Mouse (Mus musculus) liver, embryonic 15.5 days (tissue): Measurements from ENCODE around the gene Map3k4. TPM values are rescaled to one million over a fixed set of nuclear protein-coding genes. Genes with fewer than 3 reads are reported as not detected.

Source experiments
- ATAC-seq: fragments of 200-750 bp; cut with Nextera tagmentation; 2 replicates; pipeline ENCODE4 v1.8.0; 2017; ENCODE audit warnings: moderate number of reproducible peaks, mild to moderate bottlenecking, moderate library complexity; ENCODE audit not compliant: insufficient read depth
- H3K27ac ChIP-seq: fragments of 300-500 bp; sonication (generic); replicated peaks from 2 replicates; pipeline ENCODE4 v1.5.1; 2015; ENCODE audit warnings: mild to moderate bottlenecking, inconsistent platforms
- H3K27me3 ChIP-seq: fragments of 300-500 bp; sonication (generic); 2 replicates; pipeline ENCODE4 v1.6.1; 2015; ENCODE audit warnings: mild to moderate bottlenecking, inconsistent platforms
- H3K36me3 ChIP-seq: fragments of 300-500 bp; sonication (generic); replicated peaks from 2 replicates; pipeline ENCODE4 v1.6.1; 2015; ENCODE audit warnings: moderate library complexity, mild to moderate bottlenecking, inconsistent platforms
- H3K4me1 ChIP-seq: fragments of 300-500 bp; sonication (generic); replicated peaks from 2 replicates; pipeline ENCODE4 v1.6.1; 2015; ENCODE audit warnings: inconsistent platforms
- H3K4me2 ChIP-seq: fragments of 300-500 bp; sonication (generic); 2 replicates; pipeline ENCODE4 v1.6.1; 2015; ENCODE audit warnings: moderate library complexity, mild to moderate bottlenecking, inconsistent platforms
- H3K4me3 ChIP-seq: fragments of 300-500 bp; sonication (generic); replicated peaks from 2 replicates; pipeline ENCODE4 v1.5.1; 2015; ENCODE audit warnings: mild to moderate bottlenecking, inconsistent platforms
- H3K9ac ChIP-seq: fragments of 300-500 bp; sonication (generic); 2 replicates; pipeline ENCODE4 v1.6.1; 2015; ENCODE audit warnings: moderate library complexity, mild to moderate bottlenecking, inconsistent platforms
- H3K9me3 ChIP-seq: fragments of 300-500 bp; sonication (generic); replicated peaks from 2 replicates; pipeline ENCODE4 v1.6.1; 2016; ENCODE audit warnings: inconsistent platforms
- WGBS: fragments of 180-500 bp; shearing (Covaris S2); methylation state at CpG from one replicate; pipeline ENCODE4 v1.1.7; 2015; ENCODE audit warnings: mixed read lengths; ENCODE audit not compliant: insufficient replicate concordance; 5-methylcytosine and 5-hydroxymethylcytosine counted together
- polyA plus RNA-seq: library from polyadenylated mRNA; unstranded; fragments of >200 nt; fragmentation: Nextera tagmentation; extraction: Ambion mirVana; gene quantifications from 2 replicates; pipeline ENCODE4 v1.2.1, GENCODE M21; 2015

Gene Map3k4
- polyA plus RNA-seq, 1 experiment from 2014 or later = 10.6 TPM

DNA sequence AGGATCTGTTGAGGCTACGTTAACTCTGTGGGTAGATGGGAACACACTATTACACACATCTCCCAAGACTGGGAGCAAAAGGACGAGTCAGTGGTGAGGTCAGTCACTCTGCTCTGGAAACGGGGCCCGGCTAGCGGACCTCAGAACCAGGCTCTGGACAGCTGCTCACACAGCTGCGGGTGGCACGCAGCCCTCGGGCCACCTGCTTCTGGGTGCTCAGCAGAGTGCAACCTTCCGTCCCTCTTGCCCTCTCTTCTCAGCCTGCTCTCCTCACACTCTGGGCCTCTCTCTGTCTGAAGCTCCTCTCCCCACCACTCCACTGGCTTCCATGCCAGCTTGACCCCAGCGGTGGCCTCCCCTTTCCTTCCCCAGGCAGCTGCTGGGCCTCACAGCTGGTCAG is 50.1 kb downstream of the Map3k4 start:
- WGBS = 78% methylated on average over 10 of the region's 10 CpGs
- ATAC-seq = no peak
- no peak overlapping the region for H3K4me2 ChIP-seq
- peaks cover 8% of the 10 kb centered on the region; the same call in 1 of the 2 replicates for H3K4me1 ChIP-seq
- H3K27me3 ChIP-seq = no peaks in the 10 kb centered on the region
- H3K27ac ChIP-seq = no peak overlapping the region
- no peak overlapping the region for H3K9ac ChIP-seq
- peaks cover 28% of the 10 kb centered on the region for H3K36me3 ChIP-seq
- no peaks in the 10 kb centered on the region for H3K9me3 ChIP-seq
- H3K4me3 ChIP-seq = no peak overlapping the region

DNA sequence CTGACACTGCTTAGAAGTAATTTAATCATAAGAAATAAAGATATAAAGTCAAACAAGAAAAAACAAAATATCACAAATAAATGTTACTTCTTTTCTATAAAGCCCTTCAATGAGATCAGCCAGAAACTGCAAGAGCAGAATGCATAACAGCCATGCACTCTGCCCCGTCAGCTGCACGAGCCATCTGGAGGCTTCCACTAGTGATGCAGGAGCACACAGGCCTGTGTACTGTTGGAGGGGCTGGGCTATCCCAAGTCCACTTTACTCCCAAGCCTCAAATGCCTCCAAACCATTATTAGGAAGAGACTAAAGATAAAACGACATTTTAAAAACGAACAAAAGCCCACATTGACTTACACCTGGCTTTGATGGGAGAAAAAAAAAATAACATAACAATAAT is 50.5 kb downstream of the Map3k4 start:
- Histone ChIP-seq H3K27ac (no peak overlapping the region), H3K4me3 (no peak overlapping the region), H3K27me3 (no peaks in the 10 kb centered on the region), H3K9me3 (no peaks in the 10 kb centered on the region), H3K9ac (no peak overlapping the region), H3K36me3 (peaks cover 28% of the 10 kb centered on the region), H3K4me2 (no peak overlapping the region), H3K4me1 (peaks cover 8% of the 10 kb centered on the region; the same call in 1 of the 2 replicates)
- no peak for ATAC-seq
- 75% methylated on average over 4 of the region's 4 CpGs for WGBS

DNA sequence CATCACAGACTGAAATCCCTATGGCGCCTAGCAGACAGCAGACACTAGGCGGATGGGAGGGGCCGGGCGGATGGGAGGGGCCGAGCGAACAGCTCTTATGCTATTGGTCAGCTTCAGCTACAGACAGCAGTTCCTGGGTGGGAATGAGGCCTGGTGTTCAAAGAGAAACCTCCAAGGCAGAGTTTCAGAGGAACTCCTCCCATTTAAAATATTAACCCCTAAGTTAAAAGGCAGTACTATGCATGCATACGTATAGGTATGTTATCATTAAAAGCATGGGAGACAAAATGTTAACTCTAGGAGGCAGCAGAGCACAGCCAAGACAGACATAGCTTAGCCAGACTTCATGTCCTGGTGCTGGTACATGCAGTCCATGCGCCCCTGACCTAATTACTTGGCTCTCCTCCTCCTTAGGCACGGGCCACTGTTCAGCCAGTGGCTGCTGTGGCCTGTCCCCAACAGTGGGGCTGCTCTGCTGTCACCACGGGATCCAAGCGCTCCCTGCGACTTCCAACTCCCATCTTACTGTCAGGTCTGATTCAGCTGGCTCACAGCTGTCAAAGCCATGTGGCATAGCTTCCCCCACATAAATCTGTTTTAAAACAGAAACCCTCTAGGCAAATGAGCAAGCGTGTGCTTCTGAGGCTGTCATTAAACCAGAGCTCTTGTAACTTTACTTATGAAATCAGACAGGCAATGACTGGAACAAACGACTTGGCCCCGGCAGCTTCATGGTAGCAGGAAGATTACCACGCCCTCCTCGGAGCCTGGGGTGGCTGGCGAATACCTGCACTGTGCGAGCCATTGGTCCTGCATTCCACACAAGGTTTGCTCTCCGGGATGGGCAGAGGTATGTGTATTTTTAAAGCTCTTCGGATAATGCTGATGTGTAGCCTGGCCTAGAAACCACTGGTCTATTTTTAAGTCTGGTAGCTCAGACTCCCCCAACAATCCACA is 52.3 kb downstream of the Map3k4 start:
- no peak overlapping the region for H3K4me2 ChIP-seq
- H3K9ac ChIP-seq = no peak overlapping the region
- 74% methylated on average over 21 of the region's 21 CpGs for WGBS
- peaks cover 3% of the 10 kb centered on the region; the same call in 1 of the 2 replicates for H3K4me1 ChIP-seq
- no peak; the same call in 1 of the 2 replicates for ATAC-seq
- peaks cover 19% of the 10 kb centered on the region for H3K36me3 ChIP-seq
- no peaks in the 10 kb centered on the region for H3K27me3 ChIP-seq
- no peaks in the 10 kb centered on the region for H3K9me3 ChIP-seq
- H3K27ac ChIP-seq = no peak overlapping the region
- no peak overlapping the region for H3K4me3 ChIP-seq

DNA sequence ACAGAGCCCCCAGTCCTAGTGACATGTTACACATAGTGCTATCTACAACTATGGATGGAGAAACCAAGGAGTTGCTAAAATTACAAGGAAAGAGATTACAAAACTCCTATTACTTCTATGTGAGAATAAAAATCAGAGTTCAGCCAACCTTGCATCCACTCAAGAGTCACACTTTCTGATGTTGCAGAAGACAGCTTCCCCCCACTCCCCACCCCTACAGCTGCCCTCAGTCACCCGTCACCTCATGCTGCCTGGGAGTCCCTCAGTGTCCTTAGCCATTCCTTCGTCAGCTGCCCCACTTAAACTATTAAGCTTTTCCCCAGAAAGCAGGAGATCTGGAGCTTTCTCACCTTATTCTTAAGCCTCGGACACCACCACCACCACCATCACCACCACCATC is 54.3 kb downstream of the Map3k4 start:
- Histone ChIP-seq H3K36me3 (peaks cover 11% of the 10 kb centered on the region), H3K4me1 (peaks cover 3% of the 10 kb centered on the region; the same call in 1 of the 2 replicates), H3K4me3 (no peak overlapping the region), H3K4me2 (no peak overlapping the region), H3K27ac (no peak overlapping the region), H3K9ac (no peak overlapping the region), H3K9me3 (no peaks in the 10 kb centered on the region), H3K27me3 (no peaks in the 10 kb centered on the region)
- 76% methylated on average over 3 of the region's 3 CpGs for WGBS
- no peak for ATAC-seq

DNA sequence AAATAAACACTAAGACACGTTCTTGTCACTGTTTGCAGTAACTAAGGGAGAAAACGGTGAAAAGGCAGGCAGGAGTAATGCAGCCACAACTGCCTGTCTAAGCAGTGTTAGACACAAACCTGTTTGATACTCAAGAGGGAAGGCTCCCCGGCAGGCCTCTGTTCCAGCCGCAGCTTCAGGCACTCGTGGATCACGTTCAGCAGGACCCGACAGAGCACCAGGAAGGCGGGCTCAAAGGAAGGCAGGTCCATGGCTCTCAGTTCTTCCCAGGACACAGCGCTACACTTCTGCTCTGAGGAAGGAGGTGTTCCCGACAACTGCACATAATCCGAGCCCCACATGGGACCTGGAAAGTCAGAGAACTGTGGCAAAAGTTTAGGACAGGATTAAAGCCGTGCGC is 54.8 kb downstream of the Map3k4 start:
- 79% methylated on average over 13 of the region's 13 CpGs for WGBS
- H3K4me2 ChIP-seq = no peak overlapping the region
- no peak overlapping the region for H3K4me3 ChIP-seq
- no peaks in the 10 kb centered on the region for H3K27me3 ChIP-seq
- no peaks in the 10 kb centered on the region for H3K9me3 ChIP-seq
- no peak for ATAC-seq
- H3K4me1 ChIP-seq = peaks cover 3% of the 10 kb centered on the region; the same call in 1 of the 2 replicates
- peaks cover 9% of the 10 kb centered on the region for H3K36me3 ChIP-seq
- no peak overlapping the region for H3K9ac ChIP-seq
- H3K27ac ChIP-seq = no peak overlapping the region

DNA sequence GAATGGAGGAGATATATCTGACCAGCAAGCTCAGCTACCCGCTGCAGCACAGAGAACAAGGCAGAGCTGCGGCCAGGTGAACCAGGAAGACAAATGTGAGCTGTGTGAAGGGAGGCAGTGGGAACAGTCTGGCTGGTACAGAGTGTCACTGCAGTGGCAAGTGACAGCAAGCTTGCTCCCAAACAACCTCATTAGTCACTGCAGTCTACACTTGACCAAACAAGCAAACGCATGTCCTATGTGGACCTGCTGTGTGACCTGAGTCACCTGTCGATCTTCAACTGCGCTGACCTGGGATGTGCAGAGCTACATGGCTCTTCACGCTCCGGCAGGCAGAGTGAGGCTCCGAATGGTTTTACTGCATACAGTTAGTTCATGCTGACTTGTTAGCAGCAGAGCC is 55.7 kb downstream of the Map3k4 start:
- no peak for ATAC-seq
- no peak overlapping the region for H3K4me2 ChIP-seq
- peaks cover 18% of the 10 kb centered on the region for H3K36me3 ChIP-seq
- no peak overlapping the region for H3K9ac ChIP-seq
- WGBS = 88% methylated on average over 8 of the region's 8 CpGs
- H3K27me3 ChIP-seq = no peaks in the 10 kb centered on the region
- no peak overlapping the region for H3K27ac ChIP-seq
- no peaks in the 10 kb centered on the region for H3K9me3 ChIP-seq
- H3K4me3 ChIP-seq = no peak overlapping the region
- peaks cover 3% of the 10 kb centered on the region; the same call in 1 of the 2 replicates for H3K4me1 ChIP-seq

DNA sequence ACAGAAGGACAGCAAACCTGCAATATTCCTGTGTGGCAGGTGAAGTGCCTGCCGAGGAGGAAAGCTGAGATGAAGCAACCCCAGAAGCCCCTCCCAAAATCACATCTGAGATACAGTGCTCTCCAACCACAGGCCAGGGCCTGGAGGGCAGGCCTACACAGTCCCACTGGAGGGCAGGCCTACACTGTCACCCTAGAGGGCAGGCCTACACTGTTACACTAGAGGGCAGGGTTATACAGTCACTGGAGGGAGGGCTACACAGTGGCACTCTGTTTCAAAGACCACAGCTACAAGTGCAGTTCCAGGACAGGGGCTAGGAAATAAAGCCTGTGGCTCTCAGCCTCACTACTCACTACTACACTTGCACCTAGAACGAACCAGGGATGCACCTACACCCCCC is 56.7 kb downstream of the Map3k4 start:
- Histone ChIP-seq H3K36me3 (peaks cover 28% of the 10 kb centered on the region), H3K27me3 (no peaks in the 10 kb centered on the region), H3K9ac (no peak overlapping the region), H3K9me3 (no peaks in the 10 kb centered on the region), H3K4me3 (no peak overlapping the region), H3K4me1 (peaks cover 3% of the 10 kb centered on the region; the same call in 1 of the 2 replicates), H3K4me2 (no peak overlapping the region), H3K27ac (no peak overlapping the region)
- 48% methylated on average over 2 of the region's 2 CpGs for WGBS
- ATAC-seq = peak; percentile 80

DNA sequence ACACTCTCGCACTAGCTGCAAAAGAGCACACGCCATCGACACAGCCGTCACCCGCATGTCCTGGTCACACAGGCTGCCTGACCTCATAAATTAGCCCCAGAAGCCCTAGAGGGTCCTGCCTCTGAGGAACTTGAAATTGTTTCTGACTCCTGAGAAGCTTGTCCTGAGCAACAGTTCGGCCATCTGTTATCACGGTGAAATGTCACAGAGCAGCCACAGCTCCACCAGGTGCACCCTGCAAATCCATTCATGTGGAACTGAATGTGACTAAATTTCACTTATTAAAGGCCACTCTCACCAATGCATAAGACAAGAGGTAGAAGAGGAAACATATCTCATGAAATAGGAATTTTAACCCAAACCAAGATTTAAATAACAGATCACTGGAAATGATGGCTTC is 57.2 kb downstream of the Map3k4 start:
- Histone ChIP-seq H3K4me1 (peaks cover 3% of the 10 kb centered on the region; the same call in 1 of the 2 replicates), H3K27ac (no peak overlapping the region), H3K36me3 (peaks cover 33% of the 10 kb centered on the region), H3K27me3 (no peaks in the 10 kb centered on the region), H3K4me3 (no peak overlapping the region), H3K9me3 (no peaks in the 10 kb centered on the region), H3K9ac (no peak overlapping the region), H3K4me2 (no peak overlapping the region)
- 85% methylated on average over 7 of the region's 7 CpGs for WGBS
- no peak for ATAC-seq

DNA sequence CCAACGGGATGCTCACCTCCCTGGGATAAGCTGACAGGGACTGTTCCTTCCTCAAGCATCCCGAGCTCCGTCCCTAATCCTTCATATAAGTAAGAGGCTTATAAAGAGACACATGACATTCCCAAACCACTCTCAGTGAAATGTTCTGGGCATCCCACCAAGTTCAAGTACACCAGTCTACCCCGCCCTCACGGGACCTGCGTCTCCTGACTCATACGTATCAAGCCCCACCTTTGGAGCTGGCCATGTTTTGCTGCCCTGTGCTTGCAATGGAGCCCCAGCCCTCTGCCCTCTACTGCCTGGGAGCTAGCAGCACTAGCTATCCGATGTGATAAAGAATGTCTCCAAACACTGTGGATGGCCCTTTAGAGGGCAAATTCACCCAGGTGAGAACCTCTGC is 58.6 kb downstream of the Map3k4 start:
- 83% methylated on average over 8 of the region's 8 CpGs for WGBS
- H3K27me3 ChIP-seq = no peaks in the 10 kb centered on the region
- no peaks in the 10 kb centered on the region for H3K4me1 ChIP-seq
- H3K4me2 ChIP-seq = no peak overlapping the region
- H3K27ac ChIP-seq = no peak overlapping the region
- no peak for ATAC-seq
- H3K4me3 ChIP-seq = no peak overlapping the region
- H3K9me3 ChIP-seq = no peaks in the 10 kb centered on the region
- H3K36me3 ChIP-seq = peaks cover 46% of the 10 kb centered on the region
- no peak overlapping the region for H3K9ac ChIP-seq

DNA sequence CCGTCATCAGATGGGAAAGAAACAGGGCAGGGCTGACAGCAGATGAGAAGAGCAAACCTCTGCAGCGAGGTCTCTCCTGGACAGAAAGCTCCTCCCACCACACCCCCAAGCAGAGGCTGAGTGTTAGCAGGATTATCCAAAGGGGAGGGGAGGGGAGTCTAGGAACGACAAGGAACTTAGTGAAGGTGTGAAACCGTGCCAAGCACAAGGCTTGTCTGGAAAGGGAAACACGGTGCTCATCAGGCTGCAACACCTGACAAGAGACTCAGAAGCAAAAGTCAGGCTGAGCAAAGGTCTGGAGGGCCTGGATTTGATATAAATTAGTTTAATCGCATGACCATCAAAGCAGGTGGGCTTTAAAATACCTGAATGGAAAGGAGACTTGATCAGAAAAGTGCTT is 60.1 kb downstream of the Map3k4 start:
- Histone ChIP-seq H3K27me3 (no peaks in the 10 kb centered on the region), H3K36me3 (peaks cover 60% of the 10 kb centered on the region), H3K9me3 (no peaks in the 10 kb centered on the region), H3K4me1 (no peaks in the 10 kb centered on the region), H3K4me2 (no peak overlapping the region), H3K4me3 (no peak overlapping the region), H3K27ac (no peak overlapping the region), H3K9ac (no peak overlapping the region)
- ATAC-seq = no peak
- WGBS = 69% methylated on average over 6 of the region's 6 CpGs

DNA sequence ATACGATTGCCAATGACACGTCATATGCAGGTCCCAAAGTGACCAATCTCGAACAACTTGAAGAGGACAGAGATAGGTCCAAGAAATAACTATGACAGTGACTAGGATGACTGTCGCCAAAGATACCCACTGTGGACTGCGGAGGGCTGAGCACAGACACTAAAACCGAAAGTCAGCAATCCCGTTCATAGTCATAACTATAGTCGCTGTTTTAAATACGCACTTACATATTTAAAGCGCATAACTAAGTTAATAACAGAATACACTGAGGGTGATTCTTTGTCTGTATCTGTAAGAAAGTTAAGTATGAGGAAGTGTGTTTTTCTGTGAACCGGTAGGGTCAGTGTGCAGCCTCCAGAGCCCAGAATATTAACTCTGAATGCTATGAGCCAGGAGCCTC is 62.5 kb downstream of the Map3k4 start:
- ATAC-seq = no peak
- H3K27me3 ChIP-seq = no peaks in the 10 kb centered on the region
- H3K4me3 ChIP-seq = no peak overlapping the region
- WGBS = 88% methylated on average over 11 of the region's 11 CpGs
- H3K4me2 ChIP-seq = no peak overlapping the region
- H3K27ac ChIP-seq = no peak overlapping the region
- H3K4me1 ChIP-seq = no peaks in the 10 kb centered on the region
- H3K36me3 ChIP-seq = peaks cover 81% of the 10 kb centered on the region
- no peak overlapping the region for H3K9ac ChIP-seq
- H3K9me3 ChIP-seq = no peaks in the 10 kb centered on the region
